Mouse (Mus musculus) cerebellum, postnatal 25 days (tissue): ENCODE data around the gene Txndc2.

Experiments
- DNase-seq, 2 experiments: peaks; one replicate each; pipeline ENCODE4 v3.0.0; 2021; ENCODE audit warnings: mixed read lengths in 2 of 2

The Txndc2 gene

DNA sequence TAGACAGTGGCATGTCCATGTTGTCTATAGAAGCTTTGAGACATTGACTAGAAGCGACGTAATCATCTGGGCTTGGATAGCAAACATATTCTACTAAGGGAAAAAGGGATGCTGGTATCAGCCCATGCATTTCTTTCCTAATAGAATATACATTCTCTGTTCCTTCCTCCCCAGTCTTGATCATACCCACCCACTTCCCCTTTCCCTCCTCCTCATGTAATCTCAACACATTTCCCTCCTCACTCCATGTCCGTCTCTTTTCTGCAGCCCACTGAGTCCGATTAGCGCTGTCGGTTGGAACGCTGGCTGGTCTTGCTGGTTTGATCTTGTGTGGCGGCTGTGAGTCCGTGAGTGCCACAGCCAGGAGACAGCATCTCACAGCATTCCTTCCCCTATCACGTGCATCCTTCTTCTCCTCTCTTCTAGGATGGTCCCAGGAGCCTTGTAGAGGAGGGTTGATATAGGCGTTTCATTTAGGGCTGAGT, at the start of gene Txndc2:
Gene Txndc2, minus strand, starts transcription at position 435 of the 485 bp plus-strand sequence.
- no peak for DNase-seq

GRCm38 (mm10) chr17:65683731-65684130, 41.8 kb upstream of the Txndc2 start:
- DNase-seq, result peak; percentile 82 to 86

GRCm38 (mm10) chr17:65683316-65683715, 41.3 kb upstream of the Txndc2 start:
- DNase-seq, result peak in 1 of 2 experiments; percentile 40

DNA sequence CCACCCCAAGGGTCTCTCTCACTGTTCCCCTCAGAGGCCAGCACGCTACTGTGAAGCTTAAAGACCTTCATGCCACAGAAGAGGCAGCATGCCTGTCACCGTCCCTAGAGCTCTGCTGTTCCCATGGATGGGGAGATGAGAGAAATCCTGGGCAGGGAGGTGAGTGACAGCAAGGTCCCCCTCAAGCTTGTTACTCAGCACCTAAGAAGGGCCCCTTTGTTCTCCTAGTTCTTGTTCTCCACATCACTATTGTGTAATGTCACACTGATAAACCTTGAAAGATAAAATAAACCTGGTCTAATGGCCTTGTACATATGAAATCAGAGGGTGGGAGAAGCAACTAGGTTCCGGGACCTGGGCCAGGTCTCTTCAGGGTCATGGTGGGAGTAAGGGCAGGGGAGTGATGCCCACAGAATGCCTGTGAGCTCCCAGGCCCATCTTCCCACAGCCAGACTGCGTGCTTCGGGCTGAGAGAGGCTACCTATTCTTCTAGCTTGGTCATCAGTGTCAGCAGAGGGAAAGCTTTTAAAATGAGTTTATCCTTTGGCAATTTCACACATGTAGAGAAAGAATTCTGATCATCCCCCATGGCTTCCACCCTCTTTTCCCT, 40.2 kb upstream of the Txndc2 start:
- no peak for DNase-seq

- DNase-seq, result no peak
These were observed 39.5 kb upstream of the Txndc2 start for GRCm38 (mm10) chr17:65681516-65681915.

DNA sequence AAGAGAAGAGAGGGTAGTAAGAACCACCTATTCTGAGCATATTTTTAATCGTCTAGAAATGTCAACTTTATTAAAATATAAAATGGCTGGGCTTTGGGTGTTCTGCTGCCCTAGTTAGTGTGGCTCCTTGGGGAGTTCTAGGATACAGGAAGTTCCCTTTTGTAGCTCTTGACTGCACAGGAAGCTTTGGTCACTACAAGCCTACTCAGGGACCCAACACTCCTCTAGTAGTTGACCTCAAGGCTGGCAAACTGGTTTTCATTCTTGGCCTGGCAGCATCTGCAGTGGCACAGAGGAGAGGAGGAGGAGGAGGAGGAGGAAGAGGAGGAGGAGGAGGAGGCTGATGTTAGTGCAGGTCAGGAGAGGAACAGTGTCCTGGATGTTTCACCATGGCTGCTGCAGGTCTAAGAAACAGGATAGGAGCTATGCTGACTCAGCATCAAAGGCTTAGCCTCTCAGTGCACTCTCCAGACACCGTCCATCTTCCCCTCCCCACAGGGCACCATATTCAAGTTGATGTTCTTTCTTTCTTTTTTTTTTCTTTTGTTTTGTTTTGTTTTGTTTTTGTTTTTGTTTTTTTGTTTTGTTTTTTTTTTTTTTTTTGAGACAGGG, 38.9 kb upstream of the Txndc2 start:
- DNase-seq, result no peak

DNA sequence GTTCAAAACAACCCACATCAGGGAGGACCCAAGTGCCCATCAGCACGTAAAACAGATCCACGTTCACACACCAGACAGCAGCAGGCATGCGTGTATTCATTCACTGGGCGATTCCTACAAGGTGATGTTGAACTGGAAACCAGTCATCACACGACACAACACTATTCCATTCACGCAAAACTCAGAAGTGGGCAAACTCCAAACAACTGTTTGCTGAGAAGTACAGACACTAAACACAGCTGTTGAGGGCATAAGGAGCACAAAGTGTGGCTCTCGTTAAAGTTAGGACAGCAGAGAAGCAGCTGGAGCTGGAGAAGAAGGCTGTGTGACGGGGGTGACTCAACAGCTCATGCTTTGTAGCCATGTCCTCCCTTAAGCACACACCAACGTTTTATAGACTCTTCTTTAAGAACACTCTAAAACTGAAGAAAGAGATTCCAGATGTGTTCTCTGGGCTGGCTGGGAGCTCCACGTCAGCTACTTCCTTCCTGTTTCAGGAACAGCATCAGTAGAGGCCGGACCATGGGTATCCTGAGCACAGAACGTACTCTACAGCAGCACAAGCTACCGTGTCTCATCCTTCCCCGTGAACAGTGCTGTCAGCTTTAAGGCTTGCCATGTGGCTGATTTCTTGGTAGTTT, 38.0 kb upstream of the Txndc2 start:
- DNase-seq, result no peak

DNA sequence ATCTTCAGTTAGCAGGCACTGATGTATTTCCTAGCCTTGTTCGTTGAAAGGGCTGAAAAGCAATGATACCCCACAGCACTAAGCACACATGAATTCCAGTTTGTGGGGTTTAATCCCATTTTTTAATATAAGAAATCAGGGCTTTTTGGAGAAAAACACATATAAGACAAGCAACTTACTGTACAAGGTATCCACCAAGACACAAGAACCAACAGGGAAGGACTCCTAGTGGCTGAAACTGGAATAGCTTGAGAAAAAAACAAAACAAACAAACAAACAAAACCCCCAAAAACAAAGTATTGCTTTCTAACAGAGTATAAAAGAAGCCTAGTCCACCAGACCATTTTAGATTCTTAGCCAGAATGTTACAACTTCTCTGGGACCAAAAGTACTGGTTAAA, 35.8 kb upstream of the Txndc2 start:
- DNase-seq, result no peak

GRCm38 (mm10) chr17:65676536-65676935, 34.6 kb upstream of the Txndc2 start:
- DNase-seq, result no peak

DNA sequence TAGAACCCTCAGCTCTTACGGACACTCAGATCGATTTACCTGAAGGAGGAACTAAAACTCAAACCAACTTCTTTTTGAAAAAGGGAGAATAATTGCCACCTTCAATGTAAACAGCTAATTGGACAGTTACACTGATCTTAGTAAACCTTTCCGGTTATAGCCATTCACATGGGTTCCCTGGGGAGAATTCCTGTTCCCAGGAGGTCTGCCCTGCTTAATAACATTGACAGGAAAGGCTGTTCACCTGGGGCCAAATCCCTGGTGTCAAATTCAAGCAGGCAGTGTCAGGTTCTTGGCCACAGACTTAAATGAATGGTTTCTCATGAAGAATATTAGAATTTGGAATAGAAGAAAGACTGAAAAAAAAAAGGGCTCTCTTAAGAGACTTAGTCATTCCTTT, 34.0 kb upstream of the Txndc2 start:
- no peak for DNase-seq

GRCm38 (mm10) chr17:65674710-65675171, 32.8 kb upstream of the Txndc2 start:
- no peak for DNase-seq

DNA sequence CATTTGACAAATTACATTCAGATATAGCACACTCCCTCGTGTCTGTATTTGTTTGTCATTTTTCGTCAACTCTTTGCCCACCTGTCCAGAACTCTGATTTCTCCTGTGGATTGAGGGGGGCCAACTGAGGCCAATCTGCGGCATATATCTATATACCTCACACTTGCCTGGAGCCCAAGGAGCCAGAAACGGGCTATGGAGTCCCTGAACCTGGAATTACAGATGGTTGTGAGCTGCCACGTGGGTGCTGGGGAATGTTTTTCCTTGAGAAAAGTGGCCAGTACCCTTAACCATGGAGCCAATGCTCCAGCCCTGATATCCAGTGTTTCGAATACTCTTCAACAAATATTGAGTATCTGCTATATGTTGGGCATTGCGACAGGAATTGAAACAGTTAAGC, 31.0 kb upstream of the Txndc2 start:
- DNase-seq, result no peak

- DNase-seq, result no peak
These were observed 27.1 kb upstream of the Txndc2 start for GRCm38 (mm10) chr17:65669061-65669460.

DNA sequence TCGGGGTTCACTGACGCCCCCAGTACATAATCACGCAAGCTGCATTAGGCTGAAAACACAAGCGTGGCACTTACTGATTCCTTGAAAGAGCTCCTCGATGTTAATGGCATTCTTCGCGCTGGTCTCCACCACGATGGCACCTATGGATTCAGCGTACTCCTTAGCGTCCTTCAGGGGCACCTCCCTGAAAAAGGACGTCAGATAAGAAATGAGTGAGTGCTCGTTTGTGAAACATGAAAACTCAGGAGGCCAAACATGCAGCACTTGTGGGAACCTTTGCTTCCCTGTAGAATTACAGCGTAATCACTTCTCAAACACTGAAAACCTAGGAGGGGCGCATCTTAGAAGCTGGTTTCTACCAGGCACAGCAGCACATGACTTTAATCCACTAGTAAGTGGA, 25.8 kb upstream of the Txndc2 start:
- DNase-seq, result no peak

DNA sequence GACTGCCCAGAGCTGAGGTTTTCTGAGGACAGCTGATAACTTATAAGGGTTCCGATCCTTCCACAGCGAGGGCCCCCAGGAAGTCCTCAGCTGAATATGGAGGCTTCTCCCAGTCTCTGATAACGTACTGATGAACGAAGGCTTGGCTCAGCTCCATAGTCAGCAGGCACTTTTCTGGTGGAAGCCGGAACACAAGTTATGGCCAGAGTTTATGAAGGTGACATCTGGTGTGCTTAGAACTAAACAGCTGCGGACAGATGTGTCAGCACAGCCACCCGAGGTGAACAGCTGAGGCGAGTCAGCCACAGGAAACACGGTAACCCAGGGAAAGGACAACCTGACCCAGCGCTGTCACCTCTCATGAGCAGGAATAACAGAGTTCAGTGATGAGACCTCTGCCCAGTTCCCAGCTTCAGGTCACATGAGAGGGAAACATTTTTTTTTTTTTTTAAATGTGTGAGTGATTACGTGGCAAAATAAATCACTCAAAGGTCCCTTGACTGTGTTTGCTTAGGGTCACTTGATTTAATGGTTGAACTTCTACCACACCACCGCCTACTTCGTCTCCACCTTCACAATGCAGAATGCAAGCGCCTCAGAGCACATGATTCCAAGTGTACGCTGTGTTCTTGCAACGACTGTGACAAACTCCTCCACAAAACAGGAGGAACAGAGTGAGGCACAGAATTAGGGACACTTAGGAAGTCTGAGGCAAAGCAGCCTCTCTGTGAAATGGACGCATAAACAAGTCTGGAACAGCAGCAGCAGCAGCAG, 24.6 kb upstream of the Txndc2 start:
- no peak for DNase-seq

- DNase-seq, result no peak
These were observed 23.9 kb upstream of the Txndc2 start for GRCm38 (mm10) chr17:65665786-65666387.

- no peak for DNase-seq
These were observed 21.5 kb upstream of the Txndc2 start for GRCm38 (mm10) chr17:65663329-65664078.

GRCm38 (mm10) chr17:65662662-65663061, 20.7 kb upstream of the Txndc2 start:
- no peak for DNase-seq

GRCm38 (mm10) chr17:65658416-65658815, 16.4 kb upstream of the Txndc2 start:
- no peak for DNase-seq

DNA sequence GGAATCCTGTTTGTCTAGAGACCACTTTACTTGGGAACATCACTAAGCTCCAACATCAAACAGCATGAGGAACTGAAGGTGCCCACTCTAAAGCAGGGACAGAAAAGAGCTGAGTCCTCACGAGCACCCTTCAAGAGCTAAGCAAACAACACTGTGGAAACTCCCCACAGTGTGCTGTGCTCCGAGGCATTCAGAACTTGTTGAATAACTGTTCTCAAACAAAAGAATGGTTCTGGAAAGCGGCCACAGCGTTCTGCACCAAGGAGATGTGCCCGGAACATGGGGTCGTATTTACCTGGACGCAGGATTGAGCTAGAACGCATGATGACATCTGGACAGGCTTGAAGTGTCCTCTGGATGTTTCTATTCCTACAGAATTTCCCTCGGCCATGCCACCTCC, 16.0 kb upstream of the Txndc2 start:
- DNase-seq, result no peak

DNA sequence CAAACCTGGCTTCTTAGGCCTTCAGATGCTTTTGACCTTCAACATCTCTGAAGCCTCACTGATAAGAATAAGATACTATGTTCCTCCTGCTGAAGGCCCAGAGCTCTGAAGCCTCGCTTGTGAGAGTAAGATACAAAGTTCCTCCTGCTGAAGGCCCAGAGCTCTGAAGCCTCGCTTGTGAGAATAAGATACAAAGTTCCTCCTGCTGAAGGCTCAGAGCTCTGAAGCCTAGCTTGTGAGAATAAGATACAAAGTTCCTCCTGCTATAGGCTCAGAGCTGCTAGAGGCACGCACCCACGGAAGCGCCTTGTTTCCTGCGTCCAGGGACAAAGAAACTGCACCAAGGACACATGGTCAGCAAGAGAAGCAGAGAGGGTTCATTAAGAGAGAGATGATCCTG, 14.8 kb upstream of the Txndc2 start:
- no peak for DNase-seq

GRCm38 (mm10) chr17:65656076-65656475, 14.1 kb upstream of the Txndc2 start:
- DNase-seq, result no peak
